Mouse (Mus musculus): ENCODE data around the gene Plekha8. TPM values are rescaled to one million over a fixed set of nuclear protein-coding genes. Genes with fewer than 3 reads are reported as not detected.

Plekha8 gene
- total RNA-seq, 2 experiments from 2014 or later = 15.8 to 17.6 TPM

Other genes starting within 250 kb of the Plekha8 start
- 1 to 10 TPM; 4.6 to 8.2 TPM for gene Wipf3, start 165.5 kb upstream of the Plekha8 start, total RNA-seq (2021)
- gene Scrn1, start 28.6 kb upstream of the Plekha8 start, total RNA-seq (2021) = 10 to 100 TPM; 18.1 to 27.5 TPM
- gene Fkbp14, start 2.2 kb downstream of the Plekha8 start, total RNA-seq (2021) = 10 to 100 TPM; 19.8 to 20.7 TPM
- 10 to 100 TPM; 11.4 to 14.4 TPM for gene Mturn, start 86.5 kb downstream of the Plekha8 start, total RNA-seq (2021)
- 10 to 100 TPM; 25.5 to 31.6 TPM for gene Znrf2, start 221.8 kb downstream of the Plekha8 start, total RNA-seq (2021)